Mouse (Mus musculus): Measurements from ENCODE around the gene Frrs1l. TPM values are rescaled to one million over a fixed set of nuclear protein-coding genes. Genes with fewer than 3 reads are reported as not detected.

The Frrs1l gene
- polyA plus RNA-seq, 1 experiment: 0.16 TPM

DNA sequence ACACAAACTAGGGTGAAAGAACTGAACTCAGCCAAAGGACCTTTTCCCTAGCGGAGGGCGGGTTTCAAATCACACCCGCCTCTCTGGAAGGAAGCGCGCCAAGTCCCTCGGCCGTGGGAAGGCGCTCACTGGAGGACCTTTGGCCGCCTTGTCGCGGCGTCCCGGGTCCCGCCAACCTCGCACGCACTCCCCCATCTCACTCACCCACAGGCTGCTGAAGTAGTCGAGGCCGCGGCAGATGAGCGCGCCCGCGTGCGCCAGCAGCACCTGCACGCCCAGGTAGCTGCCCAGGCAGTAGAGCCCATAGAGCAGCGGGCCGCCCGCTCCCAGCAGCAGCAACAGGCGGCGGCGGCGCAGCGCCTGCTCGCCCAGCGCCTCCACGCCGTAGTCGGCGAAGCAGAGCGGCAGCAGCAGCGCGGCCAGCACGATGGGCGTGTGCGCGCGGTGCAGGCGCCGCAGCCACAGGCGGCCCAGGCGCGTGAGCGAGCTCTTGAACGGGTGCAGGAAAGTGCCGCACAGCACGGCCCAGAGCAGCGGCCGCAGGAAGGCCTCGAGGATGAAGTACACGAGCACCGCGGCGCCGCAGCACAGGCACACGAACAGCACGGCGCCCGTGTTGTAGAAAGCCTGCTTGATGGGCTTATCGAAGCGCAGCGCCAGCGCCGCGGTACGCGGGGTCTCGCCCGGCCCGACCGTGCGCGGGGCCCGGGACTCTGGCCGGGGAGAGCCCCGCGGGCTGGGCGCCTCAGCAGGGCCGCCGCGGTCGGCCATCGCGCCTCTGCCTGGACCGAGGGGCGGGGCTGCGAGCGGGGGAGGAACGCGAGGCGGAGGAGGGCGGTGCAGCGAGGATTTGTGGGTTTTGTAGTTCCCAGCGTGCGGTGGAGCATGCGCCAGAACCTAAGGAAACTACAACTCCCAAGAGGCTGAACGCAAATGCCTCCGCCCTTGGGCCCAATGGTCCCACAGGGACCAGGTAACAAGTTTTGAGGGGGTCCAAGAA lies 43.2 kb downstream of the Frrs1l start, which contains the start of gene Tmem245:
Gene Tmem245, minus strand, starts transcription at position 797 of the 1,000 bp plus-strand sequence.
- H3K4me1 ChIP-seq (ENCODE audit: control insufficient read depth, insufficient read depth, low read length): peaks cover 10% of the 10 kb centered on the region
- peak within 1 kb of the TSS; percentile 83 for H3K4me3 ChIP-seq (ENCODE audit: insufficient read depth, low read length)
- peak; percentile 62 for TF ChIP-seq POLR2A (IDR thresholded peaks at IDR 0.05; ENCODE audit: low read depth, low read length)
- TF ChIP-seq CTCF (IDR thresholded peaks at IDR 0.05; ENCODE audit: borderline replicate concordance, insufficient read depth, low read length): no peak
- H3K27ac ChIP-seq (ENCODE audit: insufficient read depth, low read length): peak within 1 kb of the TSS; percentile 28; the same call in 1 of the 2 replicates

DNA sequence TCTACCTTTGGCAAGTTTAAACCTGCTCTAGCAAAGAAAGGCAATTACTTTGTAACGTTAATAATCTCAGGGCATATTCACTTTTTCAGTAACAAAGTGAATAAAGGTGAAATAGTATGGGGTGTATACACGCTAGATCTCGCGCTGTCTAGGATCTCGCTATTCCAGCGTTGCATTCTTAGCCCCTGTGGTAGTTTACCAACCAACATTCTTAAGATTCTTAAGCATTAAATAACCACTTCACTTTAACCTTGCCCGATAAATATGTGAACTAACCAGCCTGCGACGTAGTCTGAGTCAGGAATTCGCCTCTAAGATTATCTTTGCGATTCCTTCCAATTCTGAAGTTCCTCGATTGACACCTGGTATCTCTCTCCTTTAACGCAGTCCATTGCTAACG lies 44.0 kb downstream of the Frrs1l start:
- Histone ChIP-seq H3K4me1 (ENCODE audit: control insufficient read depth, insufficient read depth, low read length) (peaks cover 10% of the 10 kb centered on the region), H3K27ac (ENCODE audit: insufficient read depth, low read length) (peak overlapping the region; percentile 15; the same call in 1 of the 2 replicates), H3K4me3 (ENCODE audit: insufficient read depth, low read length) (peak overlapping the region; percentile 83)
- TF ChIP-seq POLR2A (IDR thresholded peaks at IDR 0.05; ENCODE audit: low read depth, low read length) (no peak), CTCF (IDR thresholded peaks at IDR 0.05; ENCODE audit: borderline replicate concordance, insufficient read depth, low read length) (no peak)

DNA sequence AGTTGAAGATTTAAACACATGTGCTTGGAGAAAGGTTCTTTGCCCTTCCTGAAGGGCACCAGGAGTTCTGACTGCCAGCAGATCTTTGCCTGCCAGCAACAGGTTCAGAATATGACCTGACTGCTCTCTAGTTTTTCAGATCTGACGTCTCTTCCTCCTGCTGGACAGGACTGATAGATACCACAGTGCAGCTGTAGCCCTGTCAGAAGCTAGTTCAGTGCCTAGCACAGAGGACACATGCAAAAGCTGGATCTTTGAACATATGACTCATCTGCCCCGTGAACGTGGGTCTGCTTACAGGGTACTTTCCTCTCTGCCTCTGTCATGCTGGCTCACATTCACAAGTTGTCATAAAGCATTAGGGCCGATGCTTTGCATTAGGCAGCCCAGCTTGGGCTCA lies 45.9 kb downstream of the Frrs1l start:
- H3K27ac ChIP-seq (ENCODE audit: insufficient read depth, low read length): no peak overlapping the region
- TF ChIP-seq POLR2A (IDR thresholded peaks at IDR 0.05; ENCODE audit: low read depth, low read length) (no peak), CTCF (IDR thresholded peaks at IDR 0.05; ENCODE audit: borderline replicate concordance, insufficient read depth, low read length) (no peak)
- H3K4me3 ChIP-seq (ENCODE audit: insufficient read depth, low read length): no peak overlapping the region
- H3K4me1 ChIP-seq (ENCODE audit: control insufficient read depth, insufficient read depth, low read length): peaks cover 11% of the 10 kb centered on the region

DNA sequence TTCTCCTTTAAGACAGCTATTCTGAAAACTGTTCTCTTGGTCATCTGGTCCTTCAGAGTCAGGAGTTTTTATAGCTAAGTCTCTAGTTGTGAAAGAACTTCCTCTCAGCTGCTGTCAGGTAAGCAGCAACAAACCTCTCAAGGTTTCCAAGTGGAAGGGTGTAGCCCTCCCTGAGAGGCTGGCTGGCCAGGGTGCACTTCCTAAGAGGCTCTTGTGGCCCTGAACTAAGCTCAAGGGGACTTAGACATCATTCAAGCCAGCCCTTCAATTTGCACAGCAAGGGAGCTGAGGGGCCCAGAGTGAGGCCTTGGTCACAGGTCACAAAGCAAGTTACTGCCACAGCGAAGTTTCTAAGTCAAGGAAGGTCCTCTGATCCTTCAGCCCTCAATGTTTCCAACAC lies 46.9 kb downstream of the Frrs1l start:
- Histone ChIP-seq H3K4me1 (ENCODE audit: control insufficient read depth, insufficient read depth, low read length) (peaks cover 17% of the 10 kb centered on the region), H3K4me3 (ENCODE audit: insufficient read depth, low read length) (no peak overlapping the region), H3K27ac (ENCODE audit: insufficient read depth, low read length) (no peak overlapping the region)
- TF ChIP-seq CTCF (IDR thresholded peaks at IDR 0.05; ENCODE audit: borderline replicate concordance, insufficient read depth, low read length) (no peak), POLR2A (IDR thresholded peaks at IDR 0.05; ENCODE audit: low read depth, low read length) (no peak)

DNA sequence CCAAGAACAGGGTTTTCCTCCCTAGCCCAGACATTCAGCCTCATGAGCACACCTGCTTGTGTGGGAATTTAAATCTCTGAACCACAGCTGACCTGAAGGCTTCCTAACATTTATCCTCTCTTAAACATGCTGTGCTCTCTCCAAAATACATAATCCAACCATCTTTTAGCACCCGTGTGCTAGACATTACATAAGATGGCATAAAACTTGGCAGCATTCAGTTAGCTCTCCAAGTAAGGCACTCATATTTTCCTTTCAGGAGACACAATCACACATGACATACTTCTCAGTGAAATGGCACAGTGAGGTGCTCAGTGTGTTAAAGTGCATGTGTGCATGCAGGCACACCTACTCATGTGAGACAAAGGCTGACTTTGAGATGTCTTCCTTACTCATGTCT lies 47.6 kb downstream of the Frrs1l start:
- H3K27ac ChIP-seq (ENCODE audit: insufficient read depth, low read length): no peak overlapping the region
- no peak overlapping the region for H3K4me3 ChIP-seq (ENCODE audit: insufficient read depth, low read length)
- TF ChIP-seq CTCF (IDR thresholded peaks at IDR 0.05; ENCODE audit: borderline replicate concordance, insufficient read depth, low read length) (no peak), POLR2A (IDR thresholded peaks at IDR 0.05; ENCODE audit: low read depth, low read length) (no peak)
- peaks cover 17% of the 10 kb centered on the region for H3K4me1 ChIP-seq (ENCODE audit: control insufficient read depth, insufficient read depth, low read length)

DNA sequence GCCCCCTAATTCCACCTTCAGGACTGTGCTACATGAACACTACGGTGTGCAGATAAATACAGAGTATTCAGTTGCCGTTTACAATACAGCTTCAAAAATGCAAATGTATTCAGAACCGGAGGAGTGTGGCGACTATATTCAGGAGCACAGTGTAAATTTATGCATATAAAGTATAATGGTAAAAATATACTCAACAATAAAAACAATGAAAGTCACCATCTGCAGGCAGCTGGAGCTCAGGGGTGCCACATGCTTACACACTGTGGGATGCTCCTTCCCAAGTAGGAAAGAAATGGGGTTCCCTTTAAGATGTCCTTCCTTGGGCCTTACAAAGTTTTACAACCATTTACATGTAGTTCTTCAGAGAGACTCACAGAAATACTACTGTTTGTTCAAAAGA lies 48.7 kb downstream of the Frrs1l start:
- peaks cover 23% of the 10 kb centered on the region for H3K4me1 ChIP-seq (ENCODE audit: control insufficient read depth, insufficient read depth, low read length)
- no peak overlapping the region for H3K27ac ChIP-seq (ENCODE audit: insufficient read depth, low read length)
- H3K4me3 ChIP-seq (ENCODE audit: insufficient read depth, low read length): no peak overlapping the region
- TF ChIP-seq POLR2A (IDR thresholded peaks at IDR 0.05; ENCODE audit: low read depth, low read length) (no peak), CTCF (IDR thresholded peaks at IDR 0.05; ENCODE audit: borderline replicate concordance, insufficient read depth, low read length) (no peak)

DNA sequence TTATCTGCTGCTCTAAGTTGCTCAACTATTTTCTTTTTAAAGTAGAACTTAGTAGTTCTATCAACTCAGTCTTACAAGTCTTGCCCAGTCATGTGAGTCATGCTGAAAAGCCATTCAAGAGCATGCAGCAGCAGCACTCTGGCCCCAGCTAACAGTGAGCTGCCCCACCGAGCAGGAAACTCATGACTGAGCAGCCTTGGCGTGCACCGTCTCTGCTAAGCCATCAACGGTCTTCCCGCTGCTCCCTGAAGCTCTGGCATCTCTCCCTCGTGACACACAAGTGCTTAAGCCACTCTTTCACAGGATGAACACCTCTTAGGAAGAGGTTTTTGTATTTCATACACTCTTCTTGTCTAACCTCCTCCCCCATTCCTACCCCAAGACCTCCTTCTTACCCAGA lies 53.1 kb downstream of the Frrs1l start:
- Histone ChIP-seq H3K4me3 (ENCODE audit: insufficient read depth, low read length) (no peak overlapping the region), H3K27ac (ENCODE audit: insufficient read depth, low read length) (peak overlapping the region; percentile 85), H3K4me1 (ENCODE audit: control insufficient read depth, insufficient read depth, low read length) (peaks cover 14% of the 10 kb centered on the region)
- no peak for TF ChIP-seq CTCF (IDR thresholded peaks at IDR 0.05; ENCODE audit: borderline replicate concordance, insufficient read depth, low read length)
- no peak for TF ChIP-seq POLR2A (IDR thresholded peaks at IDR 0.05; ENCODE audit: low read depth, low read length)

DNA sequence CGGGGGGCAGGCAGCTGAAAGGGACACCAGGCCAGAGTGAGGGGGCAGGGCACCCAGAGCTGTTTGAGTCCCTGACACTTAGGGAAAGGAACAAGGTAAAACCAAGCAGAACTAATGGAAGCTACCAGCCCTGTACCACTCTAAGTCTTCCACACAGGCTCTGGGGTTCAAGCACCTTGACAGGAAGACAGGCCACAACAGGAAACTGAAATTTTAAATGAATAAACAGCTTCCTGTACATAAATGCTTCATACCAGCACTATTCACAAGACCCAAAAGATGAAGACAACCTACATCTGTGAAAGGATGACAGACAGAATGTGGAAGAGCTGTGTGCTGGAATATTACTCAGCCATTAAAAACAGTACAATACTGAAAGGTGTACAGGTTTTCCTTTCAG lies 54.9 kb downstream of the Frrs1l start:
- Histone ChIP-seq H3K4me1 (ENCODE audit: control insufficient read depth, insufficient read depth, low read length) (peaks cover 14% of the 10 kb centered on the region), H3K27ac (ENCODE audit: insufficient read depth, low read length) (no peak overlapping the region), H3K4me3 (ENCODE audit: insufficient read depth, low read length) (no peak overlapping the region)
- TF ChIP-seq CTCF (IDR thresholded peaks at IDR 0.05; ENCODE audit: borderline replicate concordance, insufficient read depth, low read length) (no peak), POLR2A (IDR thresholded peaks at IDR 0.05; ENCODE audit: low read depth, low read length) (no peak)

DNA sequence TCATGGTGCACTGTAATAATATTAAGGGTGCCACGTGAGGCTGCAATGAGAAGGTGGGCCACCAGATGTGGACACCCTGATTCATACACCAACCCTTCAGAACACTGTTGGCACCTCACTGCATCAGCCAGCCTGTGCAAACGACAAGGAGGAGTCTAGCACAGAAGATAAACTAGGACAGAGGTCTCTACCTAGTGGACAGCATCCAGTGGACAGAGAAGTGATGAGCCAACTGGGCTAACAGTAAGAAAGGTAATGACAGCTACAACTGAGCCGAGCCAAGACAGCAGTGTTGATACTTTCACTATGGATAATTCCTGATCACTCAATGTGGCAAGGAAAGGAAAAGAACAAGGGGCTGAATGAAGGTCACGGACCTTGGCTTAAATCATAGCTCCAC lies 57.0 kb downstream of the Frrs1l start:
- Histone ChIP-seq H3K4me3 (ENCODE audit: insufficient read depth, low read length) (no peak overlapping the region), H3K4me1 (ENCODE audit: control insufficient read depth, insufficient read depth, low read length) (peaks cover 10% of the 10 kb centered on the region; the same call in 1 of the 2 replicates), H3K27ac (ENCODE audit: insufficient read depth, low read length) (no peak overlapping the region)
- no peak for TF ChIP-seq POLR2A (IDR thresholded peaks at IDR 0.05; ENCODE audit: low read depth, low read length)
- TF ChIP-seq CTCF (IDR thresholded peaks at IDR 0.05; ENCODE audit: borderline replicate concordance, insufficient read depth, low read length): no peak

DNA sequence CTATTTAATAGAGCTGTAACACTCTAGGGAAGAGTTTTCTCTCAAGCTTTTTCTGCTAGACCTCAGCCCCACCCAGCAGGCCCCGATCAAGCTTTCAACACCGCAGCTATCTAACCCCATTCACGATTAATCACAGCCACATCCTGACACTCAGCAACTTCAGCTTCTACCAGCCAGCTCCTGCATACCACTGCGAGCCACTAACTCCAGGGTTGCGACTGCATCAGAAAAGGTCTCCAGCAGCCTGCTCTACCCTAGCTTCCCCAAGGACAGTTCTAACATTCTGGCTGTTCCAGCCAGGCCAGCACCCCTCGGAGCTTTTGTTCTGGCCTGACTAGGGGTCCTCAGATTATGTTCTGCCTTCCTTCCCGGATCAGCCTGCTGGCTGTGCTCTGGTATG lies 58.1 kb downstream of the Frrs1l start:
- TF ChIP-seq POLR2A (IDR thresholded peaks at IDR 0.05; ENCODE audit: low read depth, low read length): no peak
- TF ChIP-seq CTCF (IDR thresholded peaks at IDR 0.05; ENCODE audit: borderline replicate concordance, insufficient read depth, low read length): no peak
- H3K4me3 ChIP-seq (ENCODE audit: insufficient read depth, low read length): no peak overlapping the region
- H3K27ac ChIP-seq (ENCODE audit: insufficient read depth, low read length): no peak overlapping the region
- H3K4me1 ChIP-seq (ENCODE audit: control insufficient read depth, insufficient read depth, low read length): peaks cover 8% of the 10 kb centered on the region; the same call in 1 of the 2 replicates

Measured in embryonic fibroblast, embryonic 13.5 days (primary cell).